Mouse (Mus musculus): ENCODE results near the gene Itprip. TPM values are rescaled to one million over a fixed set of nuclear protein-coding genes. Genes with fewer than 3 reads are reported as not detected.
A peak's percentile ranks its signal among the peaks of the same experiment; 100 is the strongest.
"Not testable (repeated sequence)": the region's sequence is repeated elsewhere in the genome, so short reads cannot be mapped to it uniquely, and the experiment has no call there.

Itprip gene
- polyA plus RNA-seq, 1 experiment = 6.2 TPM

- TF ChIP-seq POLR2A (IDR thresholded peaks at IDR 0.05; ENCODE audit: borderline replicate concordance, extremely low read depth, insufficient read depth, insufficient read length, poor library complexity, severe bottlenecking) (no peak), CTCF (IDR thresholded peaks at IDR 0.05; ENCODE audit: borderline replicate concordance, extremely low read depth, insufficient read depth, insufficient read length) (no peak)
- no peak for DNase-seq (ENCODE audit: low read depth)
These were observed 54.4 kb downstream of the Itprip start for GRCm38 (mm10) chr19:47864721-47865120.

GRCm38 (mm10) chr19:47864051-47864450 is 55.0 kb downstream of the Itprip start:
- no peak for TF ChIP-seq CTCF (IDR thresholded peaks at IDR 0.05; ENCODE audit: borderline replicate concordance, extremely low read depth, insufficient read depth, insufficient read length)
- no peak for TF ChIP-seq POLR2A (IDR thresholded peaks at IDR 0.05; ENCODE audit: borderline replicate concordance, extremely low read depth, insufficient read depth, insufficient read length, poor library complexity, severe bottlenecking)
- DNase-seq (ENCODE audit: low read depth) = no peak

- no peak for DNase-seq (ENCODE audit: low read depth)
- TF ChIP-seq POLR2A (IDR thresholded peaks at IDR 0.05; ENCODE audit: borderline replicate concordance, extremely low read depth, insufficient read depth, insufficient read length, poor library complexity, severe bottlenecking) (no peak), CTCF (IDR thresholded peaks at IDR 0.05; ENCODE audit: borderline replicate concordance, extremely low read depth, insufficient read depth, insufficient read length) (no peak)
These were observed 56.5 kb downstream of the Itprip start for GRCm38 (mm10) chr19:47862581-47862980.

GRCm38 (mm10) chr19:47859180-47859579 is 59.9 kb downstream of the Itprip start:
- TF ChIP-seq CTCF (IDR thresholded peaks at IDR 0.05; ENCODE audit: borderline replicate concordance, extremely low read depth, insufficient read depth, insufficient read length) (no peak), POLR2A (IDR thresholded peaks at IDR 0.05; ENCODE audit: borderline replicate concordance, extremely low read depth, insufficient read depth, insufficient read length, poor library complexity, severe bottlenecking) (no peak)
- DNase-seq (ENCODE audit: low read depth) = no peak

GRCm38 (mm10) chr19:47857957-47858942 is 60.8 kb downstream of the Itprip start:
- TF ChIP-seq CTCF (IDR thresholded peaks at IDR 0.05; ENCODE audit: borderline replicate concordance, extremely low read depth, insufficient read depth, insufficient read length) = no peak
- TF ChIP-seq POLR2A (IDR thresholded peaks at IDR 0.05; ENCODE audit: borderline replicate concordance, extremely low read depth, insufficient read depth, insufficient read length, poor library complexity, severe bottlenecking) = no peak
- no peak for DNase-seq (ENCODE audit: low read depth)

- peak; percentile 34; the same call in 1 of the 2 replicates for TF ChIP-seq POLR2A (IDR thresholded peaks at IDR 0.05; ENCODE audit: borderline replicate concordance, extremely low read depth, insufficient read depth, insufficient read length, poor library complexity, severe bottlenecking)
- TF ChIP-seq CTCF (IDR thresholded peaks at IDR 0.05; ENCODE audit: borderline replicate concordance, extremely low read depth, insufficient read depth, insufficient read length) = no peak
- peak; percentile 90 for DNase-seq (ENCODE audit: low read depth)
These were observed 64.0 kb downstream of the Itprip start, which contains the start of gene Gsto1 for GRCm38 (mm10) chr19:47854796-47855783. TSS of gene Gsto1 (plus strand) at chr19:47854970.

GRCm38 (mm10) chr19:47853951-47854795 is 64.9 kb downstream of the Itprip start:
- peak; percentile 14; the same call in 1 of the 2 replicates for TF ChIP-seq CTCF (IDR thresholded peaks at IDR 0.05; ENCODE audit: borderline replicate concordance, extremely low read depth, insufficient read depth, insufficient read length)
- TF ChIP-seq POLR2A (IDR thresholded peaks at IDR 0.05; ENCODE audit: borderline replicate concordance, extremely low read depth, insufficient read depth, insufficient read length, poor library complexity, severe bottlenecking) = no peak
- DNase-seq (ENCODE audit: low read depth) = peak; percentile 56

GRCm38 (mm10) chr19:47853053-47853452 is 66.0 kb downstream of the Itprip start:
- TF ChIP-seq CTCF (IDR thresholded peaks at IDR 0.05; ENCODE audit: borderline replicate concordance, extremely low read depth, insufficient read depth, insufficient read length) (no peak), POLR2A (IDR thresholded peaks at IDR 0.05; ENCODE audit: borderline replicate concordance, extremely low read depth, insufficient read depth, insufficient read length, poor library complexity, severe bottlenecking) (no peak)
- DNase-seq (ENCODE audit: low read depth) = no peak

GRCm38 (mm10) chr19:47852131-47852530 is 67.0 kb downstream of the Itprip start:
- DNase-seq (ENCODE audit: low read depth) = not testable (repeated sequence)

- no peak for DNase-seq (ENCODE audit: low read depth)
- TF ChIP-seq CTCF (IDR thresholded peaks at IDR 0.05; ENCODE audit: borderline replicate concordance, extremely low read depth, insufficient read depth, insufficient read length) (no peak), POLR2A (IDR thresholded peaks at IDR 0.05; ENCODE audit: borderline replicate concordance, extremely low read depth, insufficient read depth, insufficient read length, poor library complexity, severe bottlenecking) (no peak)
These were observed 69.4 kb downstream of the Itprip start for GRCm38 (mm10) chr19:47849735-47850134.

Other genes with a start within 250 kb of the Itprip start
- 1.4 and 2.6 TPM in 2 replicates for gene Col17a1, start 227.2 kb downstream of the Itprip start, polyA plus RNA-seq (2012; rRNA removed)
- 96.2 and 107 TPM in 2 replicates for gene Sfr1, start 187.6 kb downstream of the Itprip start, polyA plus RNA-seq (2012; rRNA removed)
- gene Gsto1, start 64.3 kb downstream of the Itprip start, polyA plus RNA-seq (2012; rRNA removed) = 64.8 and 65.6 TPM in 2 replicates
- 0.88 and 1.1 TPM in 2 replicates for gene Gsto2, start 53.8 kb downstream of the Itprip start, polyA plus RNA-seq (2012; rRNA removed)
- gene Cfap43, start within 50 bp of the Itprip start, polyA plus RNA-seq (2012; rRNA removed) = 1.00 and 2.6 TPM in 2 replicates
- 0.15 and 0.62 TPM in 2 replicates for gene Cfap58, start 18.4 kb upstream of the Itprip start, polyA plus RNA-seq (2012; rRNA removed)